Mouse (Mus musculus): ENCODE data around the gene Metrn. TPM values are rescaled to one million over a fixed set of nuclear protein-coding genes. Genes with fewer than 3 reads are reported as not detected.

Metrn gene
- polyA plus RNA-seq, 1 experiment from 2014 or later, result 5.8 TPM

DNA sequence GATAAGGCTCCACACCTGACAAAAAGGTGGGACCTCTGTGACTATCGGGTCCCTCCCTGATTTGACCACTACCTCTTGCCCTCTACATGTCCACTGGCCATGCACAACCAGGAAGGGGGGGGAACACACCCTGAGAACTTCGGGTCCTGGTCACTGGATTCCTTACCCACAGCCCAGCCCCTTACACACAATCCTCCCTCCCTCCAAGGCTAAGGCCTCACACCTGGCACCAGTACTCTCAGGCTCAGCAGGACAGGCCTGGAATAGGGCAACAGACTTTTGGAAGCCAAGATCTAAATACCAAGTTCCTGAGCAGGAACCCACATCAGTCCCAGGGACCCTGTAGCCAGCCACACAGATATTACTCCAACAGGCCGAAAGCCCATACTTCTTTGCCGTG lies 42.0 kb upstream of the Metrn start:
- DNase-seq, result no peak
- Histone ChIP-seq H3K36me3 (ENCODE audit: control insufficient read depth, insufficient read depth, low read length) (peaks cover 53% of the 10 kb centered on the region), H3K9me3 (ENCODE audit: control insufficient read depth, low read length) (no peaks in the 10 kb centered on the region), H3K27ac (replicated peaks; ENCODE audit: low read depth, low read length) (no peak overlapping the region), H3K27me3 (ENCODE audit: control insufficient read depth, insufficient read depth, low read length) (no peaks in the 10 kb centered on the region), H3K4me2 (ENCODE audit: low read length) (no peak overlapping the region), H3K4me3 (replicated peaks; ENCODE audit: low read depth, low read length) (no peak overlapping the region), H3K9ac (replicated peaks; ENCODE audit: low read length) (no peak overlapping the region), H3K4me1 (ENCODE audit: control insufficient read depth, insufficient read depth, low read length) (peaks cover 51% of the 10 kb centered on the region)
- no peak for ATAC-seq (ENCODE audit: low FRiP score, low TSS enrichment)
- WGBS, result 93% methylated on average over 4 of the region's 4 CpGs

GRCm38 (mm10) chr17:25837533-25837932 lies 40.6 kb upstream of the Metrn start:
- Histone ChIP-seq H3K4me3 (replicated peaks; ENCODE audit: low read depth, low read length) (no peak overlapping the region), H3K9me3 (ENCODE audit: control insufficient read depth, low read length) (no peaks in the 10 kb centered on the region), H3K36me3 (ENCODE audit: control insufficient read depth, insufficient read depth, low read length) (peaks cover 51% of the 10 kb centered on the region), H3K27me3 (ENCODE audit: control insufficient read depth, insufficient read depth, low read length) (no peaks in the 10 kb centered on the region), H3K4me2 (ENCODE audit: low read length) (peak overlapping the region; percentile 75), H3K9ac (replicated peaks; ENCODE audit: low read length) (peak overlapping the region; percentile 78; the same call in 1 of the 2 replicates), H3K27ac (replicated peaks; ENCODE audit: low read depth, low read length) (peak overlapping the region; percentile 84), H3K4me1 (ENCODE audit: control insufficient read depth, insufficient read depth, low read length) (peaks cover 46% of the 10 kb centered on the region)
- DNase-seq, result peak; percentile 57
- no peak for ATAC-seq (ENCODE audit: low FRiP score, low TSS enrichment)
- WGBS, result 13% methylated on average over 3 of the region's 3 CpGs

DNA sequence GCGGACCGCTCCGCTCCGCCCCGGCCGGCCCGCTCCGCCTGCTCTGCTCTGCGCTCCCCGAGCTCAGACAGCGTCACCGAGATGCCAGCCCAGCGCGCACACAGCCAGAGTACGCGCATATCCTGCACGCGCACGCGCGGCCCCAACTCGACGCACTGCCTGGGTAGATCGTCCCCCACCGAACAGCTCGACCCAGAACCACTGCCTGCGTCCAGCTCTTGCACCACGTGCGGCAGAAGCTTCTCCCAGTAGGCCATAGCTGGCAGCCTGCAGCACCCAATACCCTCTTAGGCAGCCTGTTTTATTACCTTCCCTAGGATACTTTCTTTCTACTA lies 40.1 kb upstream of the Metrn start, which contains the start of gene Rhbdl1:
Rhbdl1 (minus strand) TSS at position 220 of the 335 bp plus-strand sequence.
- 2% methylated on average over 29 of the region's 29 CpGs for WGBS
- Histone ChIP-seq H3K4me1 (ENCODE audit: control insufficient read depth, insufficient read depth, low read length) (peaks cover 49% of the 10 kb centered on the region), H3K9me3 (ENCODE audit: control insufficient read depth, low read length) (no peaks in the 10 kb centered on the region), H3K4me2 (ENCODE audit: low read length) (peak within 1 kb of the TSS; percentile 75), H3K9ac (replicated peaks; ENCODE audit: low read length) (peak within 1 kb of the TSS; percentile 78), H3K27me3 (ENCODE audit: control insufficient read depth, insufficient read depth, low read length) (no peaks in the 10 kb centered on the region), H3K4me3 (replicated peaks; ENCODE audit: low read depth, low read length) (peak within 1 kb of the TSS; percentile 47), H3K27ac (replicated peaks; ENCODE audit: low read depth, low read length) (peak within 1 kb of the TSS; percentile 84), H3K36me3 (ENCODE audit: control insufficient read depth, insufficient read depth, low read length) (peaks cover 46% of the 10 kb centered on the region)
- peak; percentile 89 for DNase-seq
- ATAC-seq (ENCODE audit: low FRiP score, low TSS enrichment), result peak; percentile 26; the same call in 1 of the 2 replicates

- 24% methylated on average over 23 of the region's 23 CpGs for WGBS
- Histone ChIP-seq H3K4me2 (ENCODE audit: low read length) (peak overlapping the region; percentile 75), H3K9ac (replicated peaks; ENCODE audit: low read length) (peak overlapping the region; percentile 78), H3K4me1 (ENCODE audit: control insufficient read depth, insufficient read depth, low read length) (peaks cover 54% of the 10 kb centered on the region), H3K4me3 (replicated peaks; ENCODE audit: low read depth, low read length) (peak overlapping the region; percentile 47), H3K27me3 (ENCODE audit: control insufficient read depth, insufficient read depth, low read length) (no peaks in the 10 kb centered on the region), H3K9me3 (ENCODE audit: control insufficient read depth, low read length) (no peaks in the 10 kb centered on the region), H3K36me3 (ENCODE audit: control insufficient read depth, insufficient read depth, low read length) (peaks cover 43% of the 10 kb centered on the region), H3K27ac (replicated peaks; ENCODE audit: low read depth, low read length) (peak overlapping the region; percentile 84)
- DNase-seq (no peak), ATAC-seq (ENCODE audit: low FRiP score, low TSS enrichment) (no peak)
Observed at GRCm38 (mm10) chr17:25836397-25837075, 39.6 kb upstream of the Metrn start.

DNA sequence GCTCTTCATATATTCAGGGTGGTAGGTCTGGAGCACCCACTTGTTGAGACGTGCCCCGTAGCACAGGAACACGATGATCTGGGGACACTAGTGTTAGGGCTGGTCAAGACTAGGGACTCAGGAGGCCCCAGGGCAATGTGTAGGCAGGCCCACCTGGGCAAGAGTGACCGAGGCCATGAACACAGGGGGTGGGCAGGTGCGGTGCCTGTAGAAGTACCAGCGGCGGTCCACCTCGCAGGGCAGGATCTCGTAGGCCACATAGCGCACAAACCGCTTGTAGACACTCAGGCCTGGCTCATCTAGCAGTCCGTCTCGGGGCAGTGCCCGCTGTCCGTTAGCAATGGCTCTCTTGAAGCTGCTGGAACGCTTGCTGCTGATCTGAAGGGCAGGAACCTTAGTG lies 38.9 kb upstream of the Metrn start:
- 94% methylated on average over 16 of the region's 16 CpGs for WGBS
- H3K4me2 ChIP-seq (ENCODE audit: low read length), result peak overlapping the region; percentile 75
- no peaks in the 10 kb centered on the region for H3K9me3 ChIP-seq (ENCODE audit: control insufficient read depth, low read length)
- peaks cover 60% of the 10 kb centered on the region for H3K4me1 ChIP-seq (ENCODE audit: control insufficient read depth, insufficient read depth, low read length)
- DNase-seq, result no peak
- H3K9ac ChIP-seq (replicated peaks; ENCODE audit: low read length), result no peak overlapping the region; the same call in 1 of the 2 replicates
- H3K27me3 ChIP-seq (ENCODE audit: control insufficient read depth, insufficient read depth, low read length), result no peaks in the 10 kb centered on the region
- no peak overlapping the region for H3K27ac ChIP-seq (replicated peaks; ENCODE audit: low read depth, low read length)
- no peak for ATAC-seq (ENCODE audit: low FRiP score, low TSS enrichment)
- H3K36me3 ChIP-seq (ENCODE audit: control insufficient read depth, insufficient read depth, low read length), result peaks cover 43% of the 10 kb centered on the region
- no peak overlapping the region for H3K4me3 ChIP-seq (replicated peaks; ENCODE audit: low read depth, low read length)

DNA sequence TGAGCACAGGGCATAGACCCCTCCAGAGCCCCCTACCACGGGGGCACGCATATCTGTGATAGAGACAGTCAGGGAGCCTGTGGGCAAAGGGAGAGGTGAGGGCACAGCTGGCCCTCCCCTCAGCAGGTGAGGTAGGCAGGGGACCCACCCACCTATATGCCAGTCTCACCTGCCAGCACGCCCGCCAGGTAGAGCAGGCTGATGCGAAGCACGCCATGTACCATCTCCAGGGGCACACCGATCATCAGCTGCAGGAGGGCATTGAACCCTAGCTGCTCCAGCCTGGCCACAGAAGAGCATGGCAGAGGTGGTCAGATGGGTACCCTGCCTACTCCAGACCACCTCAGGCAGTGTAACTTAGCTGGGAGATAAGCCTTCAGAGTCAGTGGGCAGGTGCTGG lies 38.4 kb upstream of the Metrn start:
- DNase-seq (no peak), ATAC-seq (ENCODE audit: low FRiP score, low TSS enrichment) (no peak)
- Histone ChIP-seq H3K4me3 (replicated peaks; ENCODE audit: low read depth, low read length) (no peak overlapping the region), H3K9me3 (ENCODE audit: control insufficient read depth, low read length) (no peaks in the 10 kb centered on the region), H3K36me3 (ENCODE audit: control insufficient read depth, insufficient read depth, low read length) (peaks cover 43% of the 10 kb centered on the region), H3K4me1 (ENCODE audit: control insufficient read depth, insufficient read depth, low read length) (peaks cover 60% of the 10 kb centered on the region), H3K4me2 (ENCODE audit: low read length) (peak overlapping the region; percentile 95), H3K27ac (replicated peaks; ENCODE audit: low read depth, low read length) (no peak overlapping the region), H3K27me3 (ENCODE audit: control insufficient read depth, insufficient read depth, low read length) (no peaks in the 10 kb centered on the region), H3K9ac (replicated peaks; ENCODE audit: low read length) (no peak overlapping the region)
- WGBS, result 95% methylated on average over 7 of the region's 7 CpGs

DNA sequence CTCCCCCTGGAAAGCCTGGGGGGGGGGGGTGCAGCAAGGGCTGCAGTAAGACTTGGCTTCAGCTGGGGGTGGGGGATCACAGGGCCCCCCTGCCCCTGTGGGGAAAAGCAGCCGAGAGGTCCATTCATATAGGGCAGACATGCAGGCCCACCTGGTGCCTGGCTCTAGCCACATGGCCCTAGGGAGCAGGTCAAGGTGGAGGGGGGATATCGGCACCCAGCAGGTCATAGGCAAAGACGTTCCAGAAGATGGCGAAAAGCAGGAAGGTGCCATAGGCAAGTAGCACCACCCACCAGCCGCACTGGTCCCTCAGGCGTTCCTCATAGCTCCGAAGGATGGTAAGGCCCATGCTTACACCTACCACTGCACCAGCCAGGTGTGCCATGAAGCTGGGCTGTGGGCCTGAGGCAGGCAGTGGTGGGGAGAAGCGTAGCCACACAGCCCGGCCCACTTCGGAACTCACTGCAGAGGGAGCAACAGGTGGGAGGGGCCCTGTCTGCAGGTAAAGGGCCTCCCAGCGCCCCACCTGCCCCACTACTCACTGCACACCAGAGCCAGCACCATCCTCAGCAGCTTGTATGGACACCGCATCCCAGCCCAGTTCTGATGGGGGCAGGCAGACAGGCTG lies 37.8 kb upstream of the Metrn start:
- peaks cover 64% of the 10 kb centered on the region for H3K4me1 ChIP-seq (ENCODE audit: control insufficient read depth, insufficient read depth, low read length)
- whole genome bisulfite sequencing, result 91% methylated on average over 12 of the region's 12 CpGs
- H3K4me3 ChIP-seq (replicated peaks; ENCODE audit: low read depth, low read length), result peak overlapping the region; percentile 82
- no peak for ATAC-seq (ENCODE audit: low FRiP score, low TSS enrichment)
- no peaks in the 10 kb centered on the region for H3K9me3 ChIP-seq (ENCODE audit: control insufficient read depth, low read length)
- H3K36me3 ChIP-seq (ENCODE audit: control insufficient read depth, insufficient read depth, low read length), result peaks cover 43% of the 10 kb centered on the region
- no peaks in the 10 kb centered on the region for H3K27me3 ChIP-seq (ENCODE audit: control insufficient read depth, insufficient read depth, low read length)
- no peak for DNase-seq
- H3K27ac ChIP-seq (replicated peaks; ENCODE audit: low read depth, low read length), result no peak overlapping the region
- H3K9ac ChIP-seq (replicated peaks; ENCODE audit: low read length), result peak overlapping the region; percentile 81
- H3K4me2 ChIP-seq (ENCODE audit: low read length), result peak overlapping the region; percentile 95

DNA sequence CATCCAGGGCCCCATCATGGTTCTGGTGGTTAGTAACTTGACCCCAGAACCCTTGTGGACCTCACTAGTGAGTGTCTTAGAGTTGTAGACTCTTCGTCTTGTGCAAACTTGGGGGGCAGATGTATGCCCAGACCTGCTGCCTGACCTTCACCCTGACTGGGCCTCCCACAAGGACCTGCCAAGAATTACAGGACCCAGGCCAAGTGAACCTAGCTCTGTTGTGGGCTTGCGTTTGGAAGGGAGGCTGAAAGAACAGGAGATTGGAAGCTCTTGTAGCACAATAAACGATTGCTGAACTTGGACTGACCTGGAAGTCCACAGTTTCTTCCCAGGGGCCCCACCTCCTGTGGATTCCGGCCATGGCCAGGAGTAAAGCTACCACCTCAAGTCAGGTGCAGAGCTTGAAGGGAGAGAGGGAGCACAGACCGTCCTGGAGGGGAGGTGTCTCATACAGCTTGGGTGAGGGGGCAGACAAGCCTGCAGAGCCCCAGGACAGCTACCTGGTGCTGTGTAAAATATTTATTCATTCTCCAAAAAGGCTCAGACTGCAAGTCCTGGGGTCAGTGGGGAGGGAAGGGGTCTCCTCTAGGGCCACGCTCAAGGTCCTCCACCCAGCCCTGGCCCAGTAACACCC lies 37.1 kb upstream of the Metrn start:
- Histone ChIP-seq H3K27ac (replicated peaks; ENCODE audit: low read depth, low read length) (peak overlapping the region; percentile 97; the same call in 1 of the 2 replicates), H3K9me3 (ENCODE audit: control insufficient read depth, low read length) (no peaks in the 10 kb centered on the region), H3K4me1 (ENCODE audit: control insufficient read depth, insufficient read depth, low read length) (peaks cover 67% of the 10 kb centered on the region), H3K27me3 (ENCODE audit: control insufficient read depth, insufficient read depth, low read length) (no peaks in the 10 kb centered on the region), H3K4me3 (replicated peaks; ENCODE audit: low read depth, low read length) (peak overlapping the region; percentile 82), H3K36me3 (ENCODE audit: control insufficient read depth, insufficient read depth, low read length) (peaks cover 40% of the 10 kb centered on the region), H3K4me2 (ENCODE audit: low read length) (peak overlapping the region; percentile 95), H3K9ac (replicated peaks; ENCODE audit: low read length) (peak overlapping the region; percentile 81)
- no peak for DNase-seq
- no peak for ATAC-seq (ENCODE audit: low FRiP score, low TSS enrichment)
- 64% methylated on average over 6 of the region's 6 CpGs for WGBS

Data from midbrain, embryonic 14.5 days (tissue).